8 mouse cellular contexts compared by ENCODE assay signal in genomic region chr1:164458245-164458613, GRCm38 (mm10). TPM values are rescaled to one million over a fixed set of nuclear protein-coding genes. Genes with fewer than 3 reads are reported as not detected.
DNase-seq lines count a peak whose midpoint lies in the region; ATAC-seq and TF ChIP-seq lines count a peak whose summit lies in the region.

Atp1b1 (minus strand) TSS chr1:164458355.

- H3K4me2 ChIP-seq in heart, embryonic 13.5 days = peak within 1 kb of the TSS; percentile 75
- H3K4me2 ChIP-seq in kidney, postnatal 0 days (ENCODE audit: low read length) = peak within 1 kb of the TSS; percentile 69
- peak within 1 kb of the TSS; percentile 81 for H3K4me2 ChIP-seq in liver, embryonic 12.5 days
- H3K4me2 ChIP-seq in stomach, postnatal 0 days (replicated peaks; ENCODE audit: low read depth) = peak within 1 kb of the TSS; percentile 69

- H3K27me3 ChIP-seq in C2C12 (ENCODE audit: control insufficient read depth, insufficient read depth, insufficient read length) = no peaks in the 10 kb centered on the region
- peaks cover 26% of the 10 kb centered on the region for H3K27me3 ChIP-seq in heart, embryonic 13.5 days (replicated peaks)
- no peaks in the 10 kb centered on the region for H3K27me3 ChIP-seq in kidney, postnatal 0 days (ENCODE audit: insufficient read depth, low read length)
- peaks cover 86% of the 10 kb centered on the region for H3K27me3 ChIP-seq in liver, embryonic 12.5 days (replicated peaks)
- no peaks in the 10 kb centered on the region for H3K27me3 ChIP-seq in stomach, postnatal 0 days (ENCODE audit: control insufficient read depth, insufficient read depth, low read length)

- no peak for TF ChIP-seq EP300 in stomach, postnatal 0 days (optimal IDR thresholded peaks at IDR 0.05)

- no peak for ATAC-seq in erythroid progenitor cell, adult 5-6 weeks (replicated peaks; ENCODE audit: low FRiP score, poor library complexity, severe bottlenecking)
- peak; percentile 78 for ATAC-seq in heart, embryonic 13.5 days (ENCODE audit: extremely low read depth, insufficient number of reproducible peaks, low FRiP score, low TSS enrichment)
- ATAC-seq in kidney, postnatal 0 days (replicated peaks; ENCODE audit: low FRiP score, low read depth) = peak; percentile 80
- peak; percentile 84 for ATAC-seq in liver, embryonic 12.5 days
- peak; percentile 81 for ATAC-seq in stomach, postnatal 0 days (ENCODE audit: low FRiP score, low TSS enrichment)

- peaks cover 20% of the 10 kb centered on the region for H3K79me2 ChIP-seq in C2C12 (ENCODE audit: control insufficient read depth, insufficient read depth)

- DNase-seq in brain, adult 2 months (ENCODE audit: low read depth, low spot score) = peak; percentile 97
- DNase-seq in kidney, postnatal 0 days (ENCODE audit: low spot score) = peak; percentile 87
- DNase-seq in neural tube, embryonic 10.5 days (ENCODE audit: extremely low spot score, low spot score) = peak; percentile 83
- peak; percentile 95 for DNase-seq in stomach, postnatal 0 days (ENCODE audit: low spot score)

- peak within 1 kb of the TSS; percentile 48 for H3K4me3 ChIP-seq in C2C12 (ENCODE audit: insufficient read depth, poor library complexity, severe bottlenecking)
- peak within 1 kb of the TSS; percentile 88 for H3K4me3 ChIP-seq in heart, embryonic 13.5 days
- H3K4me3 ChIP-seq in kidney, postnatal 0 days (replicated peaks; ENCODE audit: low read depth, low read length) = peak within 1 kb of the TSS; percentile 73
- H3K4me3 ChIP-seq in liver, embryonic 12.5 days = peak within 1 kb of the TSS; percentile 58
- peak within 1 kb of the TSS; percentile 80 for H3K4me3 ChIP-seq in stomach, postnatal 0 days (ENCODE audit: low read depth, low read length)

- peak within 1 kb of the TSS; percentile 99 for H3K9ac ChIP-seq in heart, embryonic 13.5 days
- H3K9ac ChIP-seq in kidney, postnatal 0 days (ENCODE audit: low read depth, low read length) = peak within 1 kb of the TSS; percentile 93
- peak within 1 kb of the TSS; percentile 60 for H3K9ac ChIP-seq in liver, embryonic 12.5 days
- H3K9ac ChIP-seq in stomach, postnatal 0 days (ENCODE audit: low read length) = peak within 1 kb of the TSS; percentile 92

- under 1% methylated on average over 35 of the region's 35 CpGs for WGBS in heart, embryonic 13.5 days
- WGBS in kidney, postnatal 0 days = 0% methylated on average over 28 of the region's 35 CpGs
- under 1% methylated on average over 35 of the region's 35 CpGs for WGBS in liver, embryonic 12.5 days (ENCODE audit: insufficient replicate concordance)
- 3% methylated on average over 21 of the region's 35 CpGs for WGBS in stomach, postnatal 0 days

- H3ac ChIP-seq in C2C12 (ENCODE audit: control insufficient read depth, insufficient read length, low read depth) = peak within 1 kb of the TSS; percentile 71

- no peaks in the 10 kb centered on the region for H3K36me3 ChIP-seq in C2C12 (ENCODE audit: control insufficient read depth, insufficient read depth)
- peaks cover 10% of the 10 kb centered on the region for H3K36me3 ChIP-seq in heart, embryonic 13.5 days
- no peaks in the 10 kb centered on the region for H3K36me3 ChIP-seq in kidney, postnatal 0 days (ENCODE audit: insufficient read depth, low read length)
- no peaks in the 10 kb centered on the region for H3K36me3 ChIP-seq in liver, embryonic 12.5 days
- H3K36me3 ChIP-seq in stomach, postnatal 0 days (ENCODE audit: control insufficient read depth, insufficient read depth, low read length) = no peaks in the 10 kb centered on the region

- H3K4me1 ChIP-seq in heart, embryonic 13.5 days = peaks cover 69% of the 10 kb centered on the region
- H3K4me1 ChIP-seq in kidney, postnatal 0 days (replicated peaks; ENCODE audit: insufficient read depth, low read length) = no peaks in the 10 kb centered on the region
- H3K4me1 ChIP-seq in liver, embryonic 12.5 days = peaks cover 19% of the 10 kb centered on the region; the same call in 1 of the 2 replicates
- peaks cover 7% of the 10 kb centered on the region for H3K4me1 ChIP-seq in stomach, postnatal 0 days (replicated peaks; ENCODE audit: control insufficient read depth, insufficient read depth)

- H3K27ac ChIP-seq in heart, embryonic 13.5 days (replicated peaks) = peak within 1 kb of the TSS; percentile 98
- peak within 1 kb of the TSS; percentile 91 for H3K27ac ChIP-seq in kidney, postnatal 0 days
- peak within 1 kb of the TSS; percentile 49; the same call in 1 of the 2 replicates for H3K27ac ChIP-seq in liver, embryonic 12.5 days
- peak within 1 kb of the TSS; percentile 96 for H3K27ac ChIP-seq in stomach, postnatal 0 days (replicated peaks)

- H3K79me3 ChIP-seq in C2C12 (ENCODE audit: low read depth) = peaks cover 3% of the 10 kb centered on the region

- TF ChIP-seq CTCF in C2C12 (IDR thresholded peaks at IDR 0.05; ENCODE audit: control insufficient read depth, insufficient read depth, insufficient read length) = no peak
- peak; percentile 47 for TF ChIP-seq CTCF in kidney, postnatal 0 days (IDR thresholded peaks at IDR 0.05; ENCODE audit: low read depth)
- peak; percentile 48 for TF ChIP-seq CTCF in stomach, postnatal 0 days (IDR thresholded peaks at IDR 0.05; ENCODE audit: low read depth)

- H3K9me3 ChIP-seq in heart, embryonic 13.5 days = no peaks in the 10 kb centered on the region
- no peaks in the 10 kb centered on the region for H3K9me3 ChIP-seq in kidney, postnatal 0 days (replicated peaks; ENCODE audit: low read length)
- H3K9me3 ChIP-seq in liver, embryonic 12.5 days (replicated peaks) = no peaks in the 10 kb centered on the region
- no peaks in the 10 kb centered on the region for H3K9me3 ChIP-seq in stomach, postnatal 0 days (ENCODE audit: control insufficient read depth, low read length)

TF ChIP-seq in C2C12, 6 proteins besides CTCF, POLR2A, EP300 and RAD21:
- no peak for TF ChIP-seq USF1 (IDR thresholded peaks at IDR 0.05; ENCODE audit: low read depth)
- TF ChIP-seq MYOG (IDR thresholded peaks at IDR 0.05; ENCODE audit: control insufficient read depth, extremely low read depth, insufficient read length) = no peak
- no peak for TF ChIP-seq MAX (IDR thresholded peaks at IDR 0.05)

RNA-seq across cellular contexts. Expression of gene Atp1b1, which starts in this region (rescaled TPM):
- polyA plus RNA-seq in C2C12 (2012; fragmentation: generic; extraction: Trizol) = 13.6 TPM
- total RNA-seq in erythroid progenitor cell, adult 5-6 weeks (2015; ENCODE audit: low replicate concordance) = 24.9 and 41.5 TPM in 2 replicates
- total RNA-seq in erythroid progenitor cell, adult 5-6 weeks (2017; ENCODE audit: low replicate concordance) = 12.6 and 30.4 TPM in 2 replicates
- 293 and 324 TPM in 2 replicates for polyA plus RNA-seq in heart, embryonic 13.5 days (2015; fragmentation: Nextera tagmentation; extraction: Ambion mirVana)
- polyA plus RNA-seq in kidney, postnatal 0 days (2015; fragmentation: Nextera tagmentation; extraction: Ambion mirVana) = 720 and 731 TPM in 2 replicates
- 11.4 and 12.8 TPM in 2 replicates for polyA plus RNA-seq in liver, embryonic 12.5 days (2016; fragmentation: Nextera tagmentation; extraction: Ambion mirVana)
- 213 and 222 TPM in 2 replicates for polyA plus RNA-seq in stomach, postnatal 0 days (2015; fragmentation: Nextera tagmentation; extraction: Ambion mirVana)

Comparison
In these comparisons a context has a peak if more than half of its experiments do, and no peak if none do; other contexts are left out.
1. RNA of gene Atp1b1 (polyA plus RNA-seq): 720 to 731 TPM in kidney, postnatal 0 days, 293 to 324 TPM in heart, embryonic 13.5 days and 213 to 222 TPM in stomach, postnatal 0 days; 13.6 TPM in C2C12 (single experiment) and 11.4 to 12.8 TPM in liver, embryonic 12.5 days; every median in the first group is over 10 times any median in the second.
2. Peak in every context shown above with its lines, with median percentiles within 50 percentile points of each other: H3K4me3 ChIP-seq, DNase-seq, H3K27ac ChIP-seq, H3K4me2 ChIP-seq and H3K9ac ChIP-seq.